Mouse (Mus musculus): ENCODE results near the gene St7l. TPM values are rescaled to one million over a fixed set of nuclear protein-coding genes. Genes with fewer than 3 reads are reported as not detected.

St7l gene
- total and polyA plus RNA-seq, 2 experiments from 2014 or later: 18.9 to 31.3 TPM

DNA sequence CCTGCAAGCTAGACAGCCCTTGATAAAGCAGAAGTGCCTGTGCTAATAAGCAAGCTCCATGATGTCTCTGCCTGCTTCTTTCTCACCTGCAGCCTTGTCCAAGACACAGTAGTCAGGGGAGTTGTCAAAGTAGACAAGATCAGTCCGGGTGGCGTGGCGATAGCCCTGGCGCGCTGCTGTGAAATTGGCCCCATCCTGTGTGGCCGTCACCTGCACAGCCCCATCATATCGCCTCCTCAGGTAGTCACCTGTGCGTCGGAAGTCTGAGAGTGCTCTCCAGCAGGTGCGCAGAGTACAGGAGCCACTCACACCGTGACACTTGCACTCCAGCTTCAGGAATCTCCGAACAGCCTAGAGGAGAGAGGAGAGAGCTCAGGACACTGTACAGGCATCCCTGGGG lies 87.1 kb downstream of the St7l start:
- Histone ChIP-seq H3K36me3 (ENCODE audit: insufficient read depth, low read length) (peaks cover 17% of the 10 kb centered on the region), H3K4me2 (ENCODE audit: low read depth, low read length) (no peak overlapping the region), H3K4me1 (ENCODE audit: insufficient read depth, low read length) (no peaks in the 10 kb centered on the region), H3K9me3 (ENCODE audit: low read length) (no peaks in the 10 kb centered on the region), H3K27ac (no peak overlapping the region), H3K27me3 (ENCODE audit: insufficient read depth, low read length) (no peaks in the 10 kb centered on the region), H3K9ac (replicated peaks; ENCODE audit: low read length) (no peak overlapping the region), H3K4me3 (ENCODE audit: low read length) (no peak overlapping the region)
- TF ChIP-seq CTCF (IDR thresholded peaks at IDR 0.05; ENCODE audit: low read depth): no peak
- ATAC-seq (no peak), DNase-seq (ENCODE audit: low spot score) (no peak)
- WGBS: 96% methylated on average over 12 of the region's 12 CpGs

DNA sequence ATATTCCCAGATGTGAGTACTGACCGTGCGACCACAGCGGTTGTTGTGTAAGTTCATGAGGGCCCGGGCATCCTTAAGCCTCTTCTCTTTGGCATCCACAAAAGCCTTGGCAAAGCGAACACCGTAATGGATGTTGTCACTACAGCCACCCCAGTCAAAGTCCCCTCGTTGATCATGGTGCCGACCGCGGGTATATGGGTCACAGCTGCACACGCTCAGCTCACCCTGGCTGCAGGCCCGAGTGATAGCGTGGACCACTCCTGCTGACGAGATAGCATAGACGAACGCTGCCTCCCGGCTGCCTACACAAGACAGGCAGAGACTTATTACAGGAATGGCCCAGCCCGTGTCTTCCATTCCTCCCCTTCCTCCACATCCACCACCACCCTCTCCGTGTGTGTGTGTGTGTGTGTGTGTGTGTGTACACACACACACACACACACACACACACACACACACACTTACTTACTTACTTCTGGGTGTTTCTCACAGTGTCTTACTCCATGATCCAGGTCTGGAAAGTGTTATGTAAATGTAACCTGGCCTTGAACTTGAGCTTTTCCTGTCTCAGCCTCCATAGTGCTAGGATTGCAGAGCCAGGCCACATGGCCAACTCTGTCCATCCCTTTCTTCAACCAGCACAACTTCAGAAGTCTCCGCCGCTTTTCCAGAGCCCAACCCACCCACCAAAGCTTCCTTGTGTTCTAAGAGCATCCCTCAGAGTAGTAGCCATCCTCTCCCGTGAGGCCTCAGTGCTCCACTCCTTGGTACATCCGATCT lies 89.3 kb downstream of the St7l start:
- no peaks in the 10 kb centered on the region for H3K9me3 ChIP-seq (ENCODE audit: low read length)
- ATAC-seq: no peak
- H3K27ac ChIP-seq: no peak overlapping the region
- H3K27me3 ChIP-seq (ENCODE audit: insufficient read depth, low read length): no peaks in the 10 kb centered on the region
- 93% methylated on average over 23 of the region's 23 CpGs for WGBS
- H3K36me3 ChIP-seq (ENCODE audit: insufficient read depth, low read length): peaks cover 8% of the 10 kb centered on the region; the same call in 1 of the 2 replicates
- H3K4me2 ChIP-seq (ENCODE audit: low read depth, low read length): no peak overlapping the region
- no peak overlapping the region for H3K4me3 ChIP-seq (ENCODE audit: low read length)
- no peak for TF ChIP-seq CTCF (IDR thresholded peaks at IDR 0.05; ENCODE audit: low read depth)
- no peaks in the 10 kb centered on the region for H3K4me1 ChIP-seq (ENCODE audit: insufficient read depth, low read length)
- no peak overlapping the region for H3K9ac ChIP-seq (replicated peaks; ENCODE audit: low read length)
- no peak for DNase-seq (ENCODE audit: low spot score)

DNA sequence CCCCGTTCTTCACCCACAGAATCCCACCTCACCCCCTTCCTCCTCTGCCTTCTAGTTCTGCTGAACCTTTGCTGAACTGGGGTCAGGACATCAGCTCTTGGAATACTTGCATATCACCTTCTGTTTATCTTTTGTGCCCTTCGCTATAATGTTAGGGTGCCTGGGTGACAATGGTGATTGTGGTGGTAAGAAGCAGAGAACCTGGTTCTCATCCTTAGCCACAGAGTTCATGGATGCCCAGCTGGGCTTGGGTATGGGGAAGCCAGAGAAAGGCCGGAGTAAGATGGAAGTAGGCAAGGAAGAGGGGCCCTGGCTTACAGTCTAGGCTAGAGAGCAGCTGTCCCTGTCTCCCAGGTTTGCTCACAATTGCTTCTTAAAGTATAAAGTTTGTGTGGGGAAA lies 90.3 kb downstream of the St7l start:
- Histone ChIP-seq H3K27ac (no peak overlapping the region), H3K9me3 (ENCODE audit: low read length) (no peaks in the 10 kb centered on the region), H3K4me2 (ENCODE audit: low read depth, low read length) (no peak overlapping the region), H3K4me1 (ENCODE audit: insufficient read depth, low read length) (no peaks in the 10 kb centered on the region), H3K36me3 (ENCODE audit: insufficient read depth, low read length) (peaks cover 8% of the 10 kb centered on the region; the same call in 1 of the 2 replicates), H3K27me3 (ENCODE audit: insufficient read depth, low read length) (no peaks in the 10 kb centered on the region), H3K9ac (replicated peaks; ENCODE audit: low read length) (no peak overlapping the region), H3K4me3 (ENCODE audit: low read length) (no peak overlapping the region)
- TF ChIP-seq CTCF (IDR thresholded peaks at IDR 0.05; ENCODE audit: low read depth): no peak
- 94% methylated on average over 3 of the region's 3 CpGs for WGBS
- ATAC-seq (no peak), DNase-seq (ENCODE audit: low spot score) (no peak)

DNA sequence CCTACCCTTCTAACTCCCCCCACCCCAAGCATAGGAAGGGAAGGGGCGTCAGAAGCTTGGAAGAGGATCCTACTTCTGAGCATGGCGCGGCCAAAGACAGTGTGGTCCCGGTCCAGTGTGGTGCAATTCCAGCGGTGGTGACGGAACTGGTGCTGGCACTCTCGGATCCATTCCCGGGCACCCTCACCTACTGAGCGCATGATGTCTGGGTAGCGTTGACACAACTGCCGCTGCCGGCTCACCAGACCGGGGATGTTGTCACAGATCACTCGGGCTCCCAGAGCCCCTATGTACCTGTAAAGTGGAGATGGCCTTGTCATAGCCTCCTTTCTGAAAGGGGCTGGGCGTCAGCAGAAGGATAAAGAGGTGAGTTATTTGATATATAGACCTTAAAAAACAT lies 90.7 kb downstream of the St7l start:
- no peak for TF ChIP-seq CTCF (IDR thresholded peaks at IDR 0.05; ENCODE audit: low read depth)
- DNase-seq (ENCODE audit: low spot score): no peak
- Histone ChIP-seq H3K4me1 (ENCODE audit: insufficient read depth, low read length) (no peaks in the 10 kb centered on the region), H3K27ac (no peak overlapping the region), H3K9ac (replicated peaks; ENCODE audit: low read length) (no peak overlapping the region), H3K9me3 (ENCODE audit: low read length) (no peaks in the 10 kb centered on the region), H3K27me3 (ENCODE audit: insufficient read depth, low read length) (no peaks in the 10 kb centered on the region), H3K4me2 (ENCODE audit: low read depth, low read length) (no peak overlapping the region), H3K36me3 (ENCODE audit: insufficient read depth, low read length) (peaks cover 8% of the 10 kb centered on the region; the same call in 1 of the 2 replicates), H3K4me3 (ENCODE audit: low read length) (no peak overlapping the region)
- 95% methylated on average over 15 of the region's 15 CpGs for WGBS
- ATAC-seq: no peak

DNA sequence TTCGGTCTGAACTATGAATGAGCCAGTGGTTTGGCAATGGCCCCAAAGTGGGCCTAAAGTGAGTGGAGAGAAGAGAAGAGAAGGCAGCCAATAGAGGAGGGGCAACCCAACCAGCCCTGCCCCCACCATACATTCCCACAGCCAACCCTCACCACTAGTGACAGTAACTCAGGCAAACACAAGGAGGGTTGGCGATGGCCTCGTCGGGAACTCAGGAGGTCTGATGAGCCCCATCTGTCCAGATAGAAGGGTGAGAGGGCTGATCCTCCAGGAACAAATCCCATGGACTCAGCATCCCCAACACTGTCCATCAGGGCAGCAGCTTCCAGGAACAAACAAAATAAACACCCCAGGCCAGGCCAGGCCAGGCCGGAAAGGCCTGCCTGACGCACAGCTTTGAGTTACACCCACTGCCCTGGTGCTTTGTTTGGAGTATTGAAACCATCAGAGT lies 92.4 kb downstream of the St7l start:
- WGBS: 67% methylated on average over 6 of the region's 6 CpGs
- no peaks in the 10 kb centered on the region for H3K4me1 ChIP-seq (ENCODE audit: insufficient read depth, low read length)

DNA sequence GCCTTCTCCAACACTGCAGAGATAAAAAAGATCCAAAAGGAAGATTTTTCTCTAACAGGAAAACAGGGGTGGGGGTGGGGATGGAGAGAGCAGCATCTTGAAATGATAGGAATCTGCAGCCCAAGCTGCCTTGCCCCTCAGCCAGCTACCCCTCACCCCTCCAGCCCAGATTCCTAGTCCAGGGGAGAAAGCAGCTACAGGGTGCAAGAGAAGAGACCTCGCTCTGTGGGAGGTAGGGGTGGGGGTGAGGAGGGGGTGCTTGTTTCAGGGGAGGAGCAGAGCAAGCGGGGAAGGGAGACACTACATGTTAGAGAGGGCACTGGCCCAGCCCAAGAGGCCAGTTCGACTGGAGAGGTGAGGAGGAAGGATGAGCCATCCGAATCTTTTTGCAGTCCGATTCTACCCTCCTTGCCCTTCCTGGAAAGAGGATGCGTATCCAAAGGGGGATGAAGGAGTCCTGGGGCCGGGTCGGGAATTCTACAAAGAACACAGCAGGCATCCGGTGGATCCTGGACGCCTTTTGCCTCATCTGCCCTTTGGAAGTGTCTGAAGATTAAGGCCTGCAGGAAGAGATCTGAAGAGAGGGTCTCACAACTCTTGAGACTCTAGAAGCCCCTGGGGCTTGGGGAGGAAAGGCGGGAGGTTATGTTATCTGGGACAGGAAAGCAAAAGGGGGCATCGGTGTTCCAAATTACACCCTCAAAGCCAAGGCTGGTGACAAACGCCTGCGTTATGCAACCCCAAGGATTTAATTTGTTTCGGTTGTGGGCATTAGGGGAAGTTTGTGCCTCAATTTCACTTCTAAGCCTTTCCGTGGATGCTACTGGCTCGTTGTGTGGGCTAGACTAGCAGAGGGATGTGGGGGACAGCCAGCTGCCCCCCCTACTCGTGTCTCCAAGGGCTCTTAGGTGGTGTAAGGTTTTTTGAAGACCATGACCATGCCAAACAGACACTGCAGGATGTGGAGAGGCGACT lies 96.5 kb downstream of the St7l start:
- H3K4me2 ChIP-seq (ENCODE audit: low read depth, low read length): peak overlapping the region; percentile 59; the same call in 1 of the 2 replicates
- 12% methylated on average over 19 of the region's 19 CpGs for WGBS
- H3K9me3 ChIP-seq (ENCODE audit: low read length): no peaks in the 10 kb centered on the region
- TF ChIP-seq CTCF (IDR thresholded peaks at IDR 0.05; ENCODE audit: low read depth): no peak
- peaks cover 12% of the 10 kb centered on the region; the same call in 1 of the 2 replicates for H3K27me3 ChIP-seq (ENCODE audit: insufficient read depth, low read length)
- H3K4me1 ChIP-seq (ENCODE audit: insufficient read depth, low read length): no peaks in the 10 kb centered on the region
- H3K4me3 ChIP-seq (ENCODE audit: low read length): no peak overlapping the region
- H3K27ac ChIP-seq: no peak overlapping the region
- ATAC-seq: no peak
- H3K36me3 ChIP-seq (ENCODE audit: insufficient read depth, low read length): no peaks in the 10 kb centered on the region
- no peak for DNase-seq (ENCODE audit: low spot score)
- H3K9ac ChIP-seq (replicated peaks; ENCODE audit: low read length): no peak overlapping the region

More for the DNA sequence above, 92.4 kb downstream of the St7l start:
- 0 out of 2 replicates have a peak, but pooled peaks have one; percentile 28 for ATAC-seq
- Histone ChIP-seq H3K9me3 (ENCODE audit: low read length) (no peaks in the 10 kb centered on the region), H3K9ac (replicated peaks; ENCODE audit: low read length) (no peak overlapping the region), H3K27ac (no peak overlapping the region), H3K27me3 (ENCODE audit: insufficient read depth, low read length) (no peaks in the 10 kb centered on the region; the same call in 1 of the 2 replicates), H3K4me3 (ENCODE audit: low read length) (no peak overlapping the region), H3K36me3 (ENCODE audit: insufficient read depth, low read length) (no peaks in the 10 kb centered on the region; the same call in 1 of the 2 replicates), H3K4me2 (ENCODE audit: low read depth, low read length) (no peak overlapping the region)
- TF ChIP-seq CTCF (IDR thresholded peaks at IDR 0.05; ENCODE audit: low read depth): no peak
- DNase-seq (ENCODE audit: low spot score): no peak
